Mouse (Mus musculus): ENCODE measurements at regions not wholly inside any gene's neighbourhood (a gene's known extent, or its start where the extent isn't known, plus 50 kb on each side); places are given as distances from the start of the nearest gene placed in this dataset.

DNA sequence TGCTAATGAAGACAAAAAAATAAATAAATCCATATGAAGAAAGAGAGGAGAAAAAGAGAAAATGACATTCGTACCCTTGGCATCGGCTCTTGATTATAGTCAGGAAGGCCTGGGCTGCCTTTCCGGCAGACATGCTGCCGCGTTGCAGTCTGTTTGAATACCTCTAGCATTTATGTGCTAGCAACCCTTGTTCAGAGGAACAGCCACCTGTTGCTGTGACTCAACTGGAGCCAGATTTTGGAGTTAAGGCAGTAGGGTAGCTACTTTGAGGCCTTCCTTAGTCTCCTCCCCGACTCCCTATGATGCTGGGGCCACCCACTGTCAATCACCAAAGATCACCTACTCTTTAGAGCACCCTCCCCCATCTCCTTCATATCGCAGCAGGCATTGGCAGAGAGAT lies 148.5 kb upstream of the Cops8 start:
- no peak for DNase-seq (ENCODE audit: extremely low spot score, low spot score)

DNA sequence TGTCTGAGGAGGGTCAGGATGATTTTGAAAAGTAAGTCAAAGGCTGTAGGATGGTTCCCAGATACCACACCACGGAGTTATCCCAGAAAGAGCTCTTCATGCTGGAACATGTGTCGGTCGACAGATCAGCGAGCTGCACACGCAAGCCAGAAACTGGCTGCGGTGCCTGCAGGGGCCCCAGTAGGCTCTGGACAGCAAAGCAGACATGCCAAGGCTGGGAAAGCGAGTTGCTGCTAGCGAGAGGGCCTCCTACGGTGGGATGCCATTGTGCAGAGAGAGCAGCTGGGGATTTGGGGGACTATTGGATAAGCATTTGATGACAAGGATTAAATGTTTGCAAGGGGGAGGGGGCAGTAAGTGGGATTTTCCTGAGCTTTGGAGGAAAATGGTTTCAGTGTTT lies 145.4 kb upstream of the Cops8 start:
- DNase-seq (ENCODE audit: extremely low spot score, low spot score), result no peak

DNA sequence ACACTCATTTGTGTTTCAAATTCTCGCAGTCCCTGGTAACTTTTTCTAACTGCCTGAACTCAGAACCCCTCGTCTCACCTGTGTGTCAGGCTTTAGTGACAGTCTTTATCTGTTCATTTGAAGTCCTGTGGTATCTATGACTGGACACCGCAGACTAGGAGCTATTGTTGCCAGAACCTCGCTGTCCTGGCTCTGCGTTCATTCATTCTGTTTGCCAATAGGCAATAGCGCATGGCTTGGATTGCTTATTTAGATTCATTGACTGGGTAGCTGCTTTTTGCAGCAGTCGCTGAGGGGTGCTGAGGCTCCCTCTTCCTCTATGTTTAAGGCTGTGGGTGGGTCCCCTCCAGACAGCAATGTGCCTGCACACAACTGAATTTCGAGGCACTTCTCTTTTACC lies 144.6 kb upstream of the Cops8 start:
- no peak for DNase-seq (ENCODE audit: extremely low spot score, low spot score)

DNA sequence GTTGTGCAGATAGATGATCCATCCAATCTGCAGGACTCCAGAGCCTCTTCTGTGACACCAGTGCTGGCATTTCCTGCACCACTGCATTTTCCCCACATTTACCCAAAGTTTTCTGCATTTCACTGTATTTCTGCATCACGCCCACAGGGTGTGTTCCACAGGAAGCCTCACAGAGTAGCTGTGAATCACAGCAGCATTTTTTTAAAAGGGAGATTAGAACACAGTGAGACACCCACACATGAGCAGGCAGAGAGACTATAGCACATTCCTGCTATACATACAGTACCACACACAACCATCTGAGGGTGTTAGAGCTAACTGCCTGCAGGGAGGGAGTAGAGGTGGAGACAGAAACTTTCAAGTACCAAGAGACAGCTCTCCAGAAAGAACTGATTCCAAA lies 141.1 kb upstream of the Cops8 start:
- DNase-seq (ENCODE audit: extremely low spot score, low spot score), result no peak

DNA sequence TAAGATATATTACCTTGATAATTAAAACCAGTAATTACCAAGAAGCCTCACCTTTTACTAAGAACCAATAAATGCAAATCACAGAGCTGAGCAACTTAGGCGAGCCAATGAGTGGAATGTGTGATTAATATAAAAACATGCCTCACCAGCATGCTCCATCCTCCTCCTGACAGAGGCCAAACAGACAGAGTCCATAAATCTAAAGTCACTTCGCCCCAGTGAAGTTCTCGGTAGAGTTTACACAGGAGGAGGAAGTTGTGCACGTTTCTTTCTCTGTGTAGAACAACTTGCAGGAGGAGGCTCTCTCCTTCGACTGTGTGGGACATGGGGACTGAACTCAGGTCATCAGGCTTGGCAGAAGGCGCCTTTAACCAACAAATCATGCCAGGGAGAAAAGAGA lies 139.5 kb upstream of the Cops8 start:
- DNase-seq (ENCODE audit: extremely low spot score, low spot score), result no peak

DNA sequence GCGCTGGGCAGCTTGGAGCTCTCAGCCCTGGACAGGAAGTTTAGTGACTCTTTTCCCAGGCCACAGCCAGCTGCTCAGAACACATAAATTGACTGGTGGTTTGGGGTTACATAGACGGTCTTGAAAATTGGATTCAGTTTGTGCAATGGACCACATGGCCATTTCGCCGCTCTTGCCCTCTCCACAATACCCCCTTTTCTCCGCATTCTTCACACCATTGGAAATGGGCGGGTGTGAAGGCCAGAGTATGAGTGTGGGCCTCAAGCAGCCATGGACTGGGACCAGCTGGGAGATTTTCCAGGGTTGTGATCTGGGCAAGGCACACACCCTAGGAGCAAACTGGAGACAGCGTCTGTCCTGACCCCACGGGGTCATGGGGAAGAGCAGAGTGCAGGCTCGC lies 135.1 kb upstream of the Cops8 start:
- DNase-seq (ENCODE audit: extremely low spot score, low spot score), result peak; percentile 47

DNA sequence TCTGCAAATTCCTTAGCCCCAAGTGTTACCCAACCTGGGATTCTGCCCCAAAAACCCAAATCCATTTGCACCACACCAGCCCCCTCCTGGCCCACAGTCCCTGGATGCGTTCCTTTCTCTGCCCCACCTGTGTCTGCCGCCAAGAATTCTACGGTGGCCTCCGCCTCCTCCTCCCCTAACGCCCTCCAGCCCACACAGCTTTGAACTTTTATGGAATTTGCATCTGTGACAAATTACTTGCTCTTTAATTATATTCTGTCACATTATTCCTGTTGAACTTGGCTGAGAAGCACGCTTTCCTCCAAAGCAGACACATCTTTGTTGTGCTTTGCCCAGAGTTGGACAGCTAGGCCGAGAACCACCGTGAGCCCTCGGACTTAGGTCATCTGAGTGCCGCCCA lies 131.8 kb upstream of the Cops8 start:
- DNase-seq (ENCODE audit: extremely low spot score, low spot score), result no peak

DNA sequence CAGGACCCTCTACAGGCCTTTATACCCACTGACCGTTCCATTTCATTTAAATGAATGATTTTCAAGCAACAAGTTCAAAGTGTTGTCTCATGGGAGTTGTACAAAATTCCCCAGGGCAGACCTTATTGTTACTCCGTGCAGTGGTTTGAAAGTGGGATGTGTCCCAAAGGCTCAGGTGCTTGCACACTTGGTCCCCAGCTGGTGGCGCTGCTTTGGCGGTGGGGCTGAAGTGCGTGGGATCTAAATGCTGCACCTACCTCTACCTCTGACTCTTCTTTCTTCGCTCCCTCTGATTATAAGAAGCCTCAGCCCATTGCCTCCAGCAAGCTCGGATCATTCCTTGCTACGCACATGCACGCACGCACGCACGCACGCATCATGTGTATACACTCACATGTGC lies 131.0 kb upstream of the Cops8 start:
- no peak for DNase-seq (ENCODE audit: extremely low spot score, low spot score)

DNA sequence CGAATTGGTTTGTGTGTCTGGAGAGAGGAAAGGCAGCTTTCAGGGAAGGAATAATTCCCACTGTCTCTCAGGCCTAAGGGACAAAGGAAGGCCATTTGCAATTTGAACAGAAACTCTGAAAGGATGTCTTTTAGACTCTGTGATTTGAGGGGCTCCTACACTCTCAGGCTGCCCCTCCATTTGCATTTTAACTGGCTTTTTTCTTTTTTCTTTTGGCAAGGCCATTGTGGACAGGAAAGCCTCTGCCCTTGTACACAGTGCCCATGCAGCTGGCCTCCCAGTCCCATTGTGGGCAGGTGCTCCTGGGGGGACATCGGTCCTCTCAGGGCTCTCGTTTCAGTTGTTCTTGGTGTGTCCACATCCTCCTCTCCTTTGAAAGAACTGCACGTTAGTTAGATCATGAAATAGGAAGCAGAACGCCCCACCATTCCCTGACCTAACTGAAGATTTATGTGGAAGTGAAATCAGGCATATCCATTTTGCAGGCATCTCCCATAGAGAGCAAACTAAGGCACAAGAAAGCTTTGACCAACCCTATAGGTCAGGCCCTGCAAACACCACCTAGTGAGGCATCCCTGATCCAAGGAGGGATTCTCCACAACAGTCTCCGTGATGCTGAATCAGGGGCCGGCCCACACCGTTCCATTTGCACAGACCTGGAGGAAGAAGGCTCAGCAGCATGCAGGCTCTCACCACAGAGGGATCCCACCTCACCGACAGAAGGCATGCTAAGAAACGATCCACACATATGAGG lies 127.5 kb upstream of the Cops8 start:
- DNase-seq (ENCODE audit: extremely low spot score, low spot score), result peak; percentile 47

DNA sequence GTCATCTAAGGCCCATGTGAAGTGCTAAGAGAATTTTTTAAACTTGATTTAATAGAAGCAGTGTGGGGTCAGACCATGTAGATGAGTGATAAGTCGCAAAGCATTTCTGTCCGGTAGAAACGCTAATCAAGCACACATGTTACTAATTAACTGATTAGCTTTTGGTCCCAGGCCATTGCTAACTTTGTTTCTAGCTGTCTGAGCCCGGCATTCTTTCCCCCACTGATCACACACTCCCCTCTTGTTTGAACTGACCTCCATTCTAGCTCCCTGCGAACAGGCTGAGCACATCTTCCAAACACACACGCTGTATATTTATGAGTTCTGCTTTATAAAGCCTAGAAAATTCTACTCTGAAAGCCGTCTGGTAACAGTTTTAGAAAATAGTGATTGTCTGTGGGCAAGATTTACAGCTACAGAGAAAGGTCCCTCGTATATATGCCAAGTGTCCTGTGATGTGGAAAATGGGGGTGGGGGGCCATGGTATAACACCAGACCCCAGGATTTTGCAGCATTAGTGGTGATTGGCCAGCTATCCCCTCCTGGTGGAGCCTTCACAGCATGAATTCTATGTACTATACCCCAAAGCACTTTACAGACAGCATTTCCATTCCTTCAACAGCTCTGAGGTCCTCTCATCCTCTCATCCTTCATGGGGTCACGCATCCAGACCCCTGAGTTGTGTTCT lies 126.1 kb upstream of the Cops8 start:
- no peak for DNase-seq (ENCODE audit: extremely low spot score, low spot score)

DNA sequence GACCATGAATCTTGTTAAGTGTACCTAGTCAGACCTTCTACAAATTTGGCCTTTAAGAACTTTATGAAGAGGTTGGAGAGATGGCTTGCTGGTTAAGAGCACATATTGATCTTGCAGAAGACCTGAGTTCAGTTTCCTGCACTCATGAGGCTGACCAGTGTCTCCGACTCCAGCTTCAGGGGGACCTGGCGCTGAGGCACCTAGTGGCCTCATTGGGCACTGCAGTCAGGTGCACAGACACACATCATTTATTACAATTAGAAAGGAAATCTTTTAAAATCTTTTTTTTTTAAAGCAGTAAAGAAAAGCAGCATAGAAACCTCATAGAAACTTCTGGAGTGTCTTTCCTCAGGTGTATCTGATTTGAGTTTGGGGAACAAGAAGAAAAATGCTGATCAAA lies 123.9 kb upstream of the Cops8 start:
- no peak for DNase-seq (ENCODE audit: extremely low spot score, low spot score)

DNA sequence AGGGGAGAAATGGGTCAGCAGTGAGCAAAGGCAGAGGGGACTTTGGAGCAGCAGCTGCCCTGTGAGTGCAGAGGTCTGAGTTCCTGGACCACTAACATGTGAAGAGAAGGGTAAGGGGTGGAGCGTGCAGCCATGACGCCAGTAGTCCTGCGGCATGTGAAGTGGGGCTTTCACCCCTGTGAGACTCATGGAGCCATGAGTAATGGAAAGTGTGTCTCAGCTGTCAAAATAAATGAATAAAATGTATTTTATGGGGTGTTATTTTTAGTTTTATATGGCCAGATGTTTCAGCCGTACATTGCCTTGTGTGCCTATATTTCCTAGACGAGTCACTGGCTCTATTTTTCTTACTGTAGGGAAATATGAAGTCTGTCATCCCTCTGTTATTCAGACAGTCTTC lies 121.5 kb upstream of the Cops8 start:
- no peak for DNase-seq (ENCODE audit: extremely low spot score, low spot score)

DNA sequence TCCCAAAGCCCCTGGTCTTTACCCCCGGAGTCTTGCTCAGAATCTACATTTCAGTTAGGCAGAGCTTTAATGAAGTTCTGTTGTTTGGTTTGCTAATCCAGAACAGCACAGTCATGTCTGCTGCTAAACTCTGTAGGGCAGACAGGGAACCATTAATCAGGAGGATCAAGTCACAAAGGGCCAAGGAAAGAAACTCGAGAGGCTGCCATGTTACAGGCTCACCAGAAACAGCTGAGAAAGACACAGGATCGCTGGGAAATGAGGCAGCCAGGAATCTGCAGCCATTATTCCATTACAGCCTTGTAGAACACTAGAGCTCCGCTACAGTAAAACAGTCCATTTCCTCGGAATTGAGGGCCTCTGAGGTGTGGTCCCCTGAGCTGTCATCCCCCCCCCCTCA lies 121.1 kb upstream of the Cops8 start:
- no peak for DNase-seq (ENCODE audit: extremely low spot score, low spot score)

DNA sequence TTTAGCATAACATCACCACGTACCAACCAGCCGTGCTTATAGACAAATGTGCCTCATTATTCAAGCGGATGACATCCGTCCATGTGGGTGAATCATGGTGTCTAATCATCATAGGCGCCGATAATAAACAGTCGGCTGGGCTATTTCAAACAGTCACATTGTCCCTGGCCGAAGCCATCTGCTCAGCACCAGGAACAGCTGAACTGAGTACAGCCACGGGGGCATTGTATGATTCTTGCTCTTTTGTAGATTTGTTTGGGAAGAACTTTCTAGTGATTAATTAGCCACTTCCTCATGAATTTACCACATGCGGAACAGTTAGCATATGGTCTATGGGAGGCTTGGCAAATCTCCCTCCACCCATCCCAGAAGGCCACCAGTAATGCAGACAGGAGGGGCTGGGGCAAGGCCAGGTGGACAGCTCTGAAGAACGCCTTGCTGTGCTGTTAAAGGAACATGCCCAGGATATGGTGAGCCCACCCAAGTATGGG lies 116.4 kb upstream of the Cops8 start:
- no peak for DNase-seq (ENCODE audit: extremely low spot score, low spot score)

DNA sequence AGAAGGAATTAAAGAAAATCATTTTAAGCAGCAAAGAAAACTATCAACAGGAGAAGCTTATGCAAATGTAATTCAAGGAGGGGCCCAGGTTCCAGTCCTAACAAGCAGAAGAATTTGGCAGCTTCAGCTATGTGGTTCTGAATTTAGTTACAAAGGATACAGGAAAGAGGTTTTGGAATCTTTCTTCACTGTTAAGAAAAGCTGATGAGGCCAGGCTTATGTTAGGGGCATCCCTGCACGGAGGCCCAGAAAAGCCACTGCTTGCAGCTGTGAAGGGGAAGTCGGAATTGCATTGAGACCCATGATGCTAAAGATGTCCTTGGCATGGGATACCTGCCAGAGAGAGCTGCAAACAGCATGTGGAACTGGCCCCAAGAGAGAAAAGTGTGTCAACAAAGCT lies 114.9 kb upstream of the Cops8 start:
- DNase-seq (ENCODE audit: extremely low spot score, low spot score), result no peak

DNA sequence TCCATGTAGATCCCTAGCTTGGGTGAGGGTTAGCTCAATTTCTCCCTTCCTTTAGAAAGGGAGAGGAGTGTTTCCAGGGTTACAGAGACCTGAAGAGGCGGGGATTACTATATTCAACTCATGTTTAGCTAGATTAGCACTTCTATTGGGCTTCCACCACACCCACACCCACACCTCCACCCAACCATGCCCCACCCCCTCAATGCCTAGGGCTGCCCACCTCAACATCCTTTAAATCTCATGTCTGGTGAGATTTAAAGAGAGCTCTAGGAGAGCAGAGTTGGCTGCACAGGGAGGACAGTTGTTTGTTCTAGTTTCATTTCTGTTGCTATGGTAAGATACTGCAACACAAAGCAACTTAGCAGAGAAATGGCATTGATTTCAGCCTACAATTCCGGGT lies 113.8 kb upstream of the Cops8 start:
- DNase-seq (ENCODE audit: extremely low spot score, low spot score), result no peak

DNA sequence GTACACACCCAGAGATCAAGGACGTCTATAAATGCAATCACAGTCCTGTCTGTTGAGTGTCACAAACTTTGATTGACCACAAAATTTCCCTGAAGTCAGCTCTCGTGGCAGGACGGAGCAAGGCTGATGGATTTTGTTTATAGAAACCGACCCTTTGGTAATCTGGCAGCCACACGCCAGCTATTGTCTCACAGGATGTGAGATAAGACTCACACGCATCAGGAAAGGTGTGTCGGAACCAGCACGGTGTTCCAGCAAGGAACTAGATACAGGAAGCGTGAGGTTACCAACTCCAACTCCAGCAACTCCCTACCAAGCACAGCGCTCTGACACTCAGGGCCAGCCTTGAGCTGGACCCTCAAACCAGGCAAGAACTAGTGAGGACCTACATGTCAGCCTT lies 112.4 kb upstream of the Cops8 start:
- DNase-seq (ENCODE audit: extremely low spot score, low spot score), result no peak

DNA sequence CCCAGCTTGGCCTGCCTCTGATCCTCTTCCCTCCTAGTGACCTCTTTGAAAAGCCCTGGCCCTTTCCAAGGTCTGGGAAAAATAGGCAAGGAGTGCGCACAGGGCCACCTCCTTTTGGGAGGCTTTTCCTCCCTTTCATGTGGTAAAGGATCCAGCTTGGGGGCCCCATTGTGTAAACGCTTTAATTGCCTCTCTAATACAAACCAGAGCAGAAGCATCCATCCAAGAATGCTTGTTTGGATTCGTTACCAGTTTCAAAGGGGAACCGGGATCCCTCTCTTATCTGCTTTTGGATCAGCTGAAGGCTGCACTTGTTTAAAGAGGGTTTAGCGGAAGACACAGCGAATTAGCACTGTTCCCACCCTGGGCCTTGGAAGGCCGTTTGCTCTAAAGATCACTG lies 109.3 kb upstream of the Cops8 start:
- DNase-seq (ENCODE audit: extremely low spot score, low spot score), result no peak

DNA sequence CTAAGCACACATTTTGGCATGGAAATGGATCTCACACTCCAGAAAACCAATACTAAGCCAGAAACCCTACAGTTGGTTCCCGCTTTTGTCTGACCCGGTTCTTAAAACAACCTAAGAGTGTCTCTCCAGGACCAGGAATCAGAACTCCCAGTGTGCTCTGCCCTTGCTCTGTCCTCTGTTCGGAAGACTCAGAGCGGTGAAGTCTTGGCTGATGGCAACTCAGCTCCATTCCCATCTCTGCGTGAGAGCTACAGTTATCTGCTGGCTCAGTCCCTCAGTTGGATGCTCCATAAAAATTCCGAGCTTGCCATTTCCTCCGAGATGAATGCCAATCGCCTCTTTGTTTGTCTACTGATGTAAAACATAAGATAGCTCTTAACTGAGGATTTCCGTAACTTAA lies 107.6 kb upstream of the Cops8 start:
- DNase-seq (ENCODE audit: extremely low spot score, low spot score), result no peak

DNA sequence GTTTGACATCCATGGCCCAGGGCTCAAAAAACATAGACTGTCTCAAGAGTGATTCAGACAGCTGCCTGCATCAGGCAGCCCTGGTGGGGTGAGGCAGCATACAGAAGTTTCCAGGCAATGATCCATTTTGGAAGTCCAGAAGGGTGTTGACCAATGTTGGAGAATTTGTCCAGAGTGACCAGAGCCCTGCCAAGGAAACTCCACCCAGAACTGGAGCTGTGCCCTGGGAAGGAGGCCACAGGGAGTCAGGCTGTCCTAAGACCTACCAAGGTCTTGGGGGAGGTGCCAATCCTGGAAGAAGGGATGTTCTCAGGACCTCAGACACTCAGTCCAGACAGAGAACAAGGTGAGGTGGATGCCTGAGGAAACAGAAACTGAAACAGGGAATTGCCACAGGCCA lies 105.2 kb upstream of the Cops8 start:
- no peak for DNase-seq (ENCODE audit: extremely low spot score, low spot score)

DNA sequence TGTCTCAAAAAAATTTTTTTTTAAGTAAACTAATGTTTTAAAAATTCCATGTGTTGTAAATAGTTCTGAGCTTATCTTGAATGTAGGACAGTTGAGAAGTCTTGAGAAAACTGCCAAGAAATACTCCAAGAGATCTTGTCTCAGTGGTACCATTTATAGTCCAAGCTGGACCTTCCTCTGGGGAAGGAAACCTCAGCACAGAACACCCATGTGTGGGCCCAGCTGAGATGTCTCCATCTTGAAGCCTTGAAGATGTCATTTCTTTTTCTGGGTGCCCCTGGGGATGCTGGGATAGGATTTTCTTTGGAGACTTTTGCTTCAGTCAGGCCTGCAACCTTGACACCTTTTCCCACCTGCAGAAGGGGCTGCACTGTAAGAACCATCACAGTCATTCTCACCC lies 101.4 kb upstream of the Cops8 start:
- no peak for DNase-seq (ENCODE audit: extremely low spot score, low spot score)

DNA sequence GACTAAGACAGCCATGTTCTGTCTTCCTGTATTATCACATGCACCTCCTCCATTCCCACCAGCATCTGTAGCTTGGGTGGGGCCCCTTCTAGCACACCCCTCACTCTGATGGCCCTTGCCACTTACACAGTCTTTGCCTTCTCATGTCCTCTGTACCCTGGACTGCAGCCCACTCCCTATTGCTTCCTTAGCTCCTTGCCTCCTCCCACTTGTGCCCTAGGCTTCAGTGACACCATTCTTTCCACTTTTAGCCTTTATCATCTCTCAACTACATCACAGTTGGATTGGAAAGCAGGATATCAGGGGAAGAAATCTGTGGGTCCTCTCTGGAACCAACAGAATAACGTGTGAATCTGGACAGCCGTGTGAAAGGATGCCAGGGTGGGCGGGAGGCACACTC lies 100.4 kb upstream of the Cops8 start:
- no peak for DNase-seq (ENCODE audit: extremely low spot score, low spot score)

Measured in neural tube, embryonic 10.5 days (tissue).